Mouse (Mus musculus) lung, embryonic 16.5 days (tissue): ENCODE measurements at regions not wholly inside any gene's neighbourhood (a gene's known extent, or its start where the extent isn't known, plus 50 kb on each side); places are given as distances from the start of the nearest gene placed in this dataset.

Source experiments
- ATAC-seq: fragments of 200-750 bp; cut with Nextera tagmentation; 2 replicates; pipeline ENCODE4 v1.8.0; 2017; ENCODE audit warnings: low read depth, mild to moderate bottlenecking, moderate library complexity
- H3K27ac ChIP-seq: fragments of 300-500 bp; sonication (generic); 2 replicates; pipeline ENCODE4 v1.5.1; 2014; ENCODE audit warnings: mild to moderate bottlenecking, control low read depth, low read length
- H3K27me3 ChIP-seq: fragments of 300-500 bp; sonication (generic); 2 replicates; pipeline ENCODE4 v1.6.1; 2014; ENCODE audit warnings: low read depth, low read length, mixed read lengths; ENCODE audit not compliant: control insufficient read depth, insufficient read depth
- H3K36me3 ChIP-seq: fragments of 300-500 bp; sonication (generic); 2 replicates; pipeline ENCODE4 v1.6.1; 2014; ENCODE audit warnings: low read length; ENCODE audit not compliant: control insufficient read depth, insufficient read depth
- H3K4me1 ChIP-seq: fragments of 300-500 bp; sonication (generic); replicated peaks from 2 replicates; pipeline ENCODE4 v1.6.1; 2014; ENCODE audit warnings: low read length, mixed read lengths; ENCODE audit not compliant: control insufficient read depth, insufficient read depth
- H3K4me2 ChIP-seq: fragments of 300-500 bp; sonication (generic); 2 replicates; pipeline ENCODE4 v1.6.1; 2014; ENCODE audit warnings: low read depth, low read length, control low read depth
- H3K4me3 ChIP-seq: fragments of 300-500 bp; sonication (generic); 2 replicates; pipeline ENCODE4 v1.5.1; 2014; ENCODE audit warnings: mild to moderate bottlenecking, low read length, control low read depth
- H3K9ac ChIP-seq: fragments of 300-500 bp; sonication (generic); 2 replicates; pipeline ENCODE4 v1.6.1; 2014; ENCODE audit warnings: low read length, control low read depth
- H3K9me3 ChIP-seq: fragments of 300-500 bp; sonication (generic); 2 replicates; pipeline ENCODE4 v1.6.1; 2016; ENCODE audit warnings: low read length; ENCODE audit not compliant: control insufficient read depth
- WGBS: fragments of 180-500 bp; shearing (Covaris S2); extraction: QIAGEN DNeasy Blood & Tissue Kit; methylation state at CpG from one replicate; pipeline ENCODE4 v1.1.7; 2014; 5-methylcytosine and 5-hydroxymethylcytosine counted together

DNA sequence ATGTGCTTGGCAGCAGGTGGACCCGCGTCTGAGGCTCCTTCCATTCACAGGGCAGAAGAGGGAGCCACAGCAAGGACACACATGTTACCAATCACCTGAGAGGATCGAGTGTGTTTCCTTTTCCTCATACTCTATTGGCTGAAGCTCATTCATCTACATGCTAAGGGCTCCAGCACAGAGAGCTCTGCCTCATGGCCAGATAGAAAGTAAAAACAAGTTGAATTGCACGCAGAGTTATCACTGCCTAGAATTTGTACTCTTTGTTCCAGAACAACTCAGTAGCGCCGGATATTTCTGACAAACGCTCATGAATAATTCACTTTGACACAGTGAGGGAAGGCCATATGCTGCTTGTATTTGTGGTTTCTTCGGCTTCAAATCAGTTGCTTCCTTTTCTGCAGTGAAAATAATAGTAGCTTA, 199.9 kb upstream of the Dlgap1 start:
- H3K9ac ChIP-seq, result no peak overlapping the region
- WGBS, result 82% methylated on average over 8 of the region's 8 CpGs
- H3K36me3 ChIP-seq, result no peaks in the 10 kb centered on the region
- no peak for ATAC-seq
- no peak overlapping the region for H3K4me2 ChIP-seq
- no peak overlapping the region for H3K27ac ChIP-seq
- H3K4me1 ChIP-seq, result no peaks in the 10 kb centered on the region
- no peaks in the 10 kb centered on the region for H3K27me3 ChIP-seq
- no peak overlapping the region for H3K4me3 ChIP-seq
- H3K9me3 ChIP-seq, result no peaks in the 10 kb centered on the region

DNA sequence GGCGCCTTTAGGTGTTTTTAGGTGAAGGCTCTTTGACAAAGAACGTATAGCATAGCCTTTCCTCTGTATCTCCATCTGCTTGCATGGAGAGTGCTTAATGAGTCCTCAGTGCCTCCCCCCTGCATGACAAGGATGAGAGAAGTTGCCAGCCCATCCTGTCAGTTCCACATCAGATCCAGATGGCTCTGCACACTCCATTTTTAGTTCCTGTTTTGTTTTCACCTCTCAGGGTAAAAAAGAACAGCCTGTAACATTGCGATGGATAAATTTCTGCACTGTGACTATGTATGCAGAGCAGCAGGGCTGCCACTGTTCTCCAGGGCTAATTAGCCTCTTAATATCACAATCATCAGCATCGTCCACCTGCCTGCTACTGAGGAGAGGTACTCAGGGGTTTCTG, 198.8 kb upstream of the Dlgap1 start:
- Histone ChIP-seq H3K27me3 (no peaks in the 10 kb centered on the region), H3K9me3 (no peaks in the 10 kb centered on the region), H3K27ac (no peak overlapping the region), H3K9ac (no peak overlapping the region), H3K4me2 (no peak overlapping the region), H3K4me3 (no peak overlapping the region), H3K36me3 (no peaks in the 10 kb centered on the region), H3K4me1 (no peaks in the 10 kb centered on the region)
- ATAC-seq, result no peak
- WGBS, result 73% methylated on average over 4 of the region's 4 CpGs

DNA sequence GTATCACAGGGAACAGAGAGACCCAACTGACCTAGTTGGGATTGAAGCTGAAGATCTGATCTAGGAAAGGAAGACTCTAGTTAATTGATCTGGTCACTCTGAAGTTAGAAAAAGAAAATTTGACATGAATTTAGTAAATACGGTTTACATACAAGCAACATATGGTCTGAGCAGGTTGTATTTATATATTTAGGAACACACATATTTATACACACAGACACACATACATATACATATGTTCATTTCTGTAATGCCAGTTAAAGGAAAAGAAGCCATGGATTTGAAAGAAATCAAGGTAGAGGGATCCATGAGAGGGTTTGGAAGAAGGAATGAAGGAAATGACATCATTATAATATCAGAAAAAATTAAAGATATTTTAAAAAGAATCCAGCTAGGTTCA, 187.7 kb upstream of the Dlgap1 start:
- H3K27me3 ChIP-seq, result no peaks in the 10 kb centered on the region
- no peak overlapping the region for H3K27ac ChIP-seq
- H3K9me3 ChIP-seq, result no peaks in the 10 kb centered on the region
- 89% methylated on average over 1 of the region's 1 CpGs for WGBS
- H3K9ac ChIP-seq, result no peak overlapping the region
- H3K4me2 ChIP-seq, result no peak overlapping the region
- H3K4me3 ChIP-seq, result no peak overlapping the region
- ATAC-seq, result no peak
- no peaks in the 10 kb centered on the region for H3K4me1 ChIP-seq
- H3K36me3 ChIP-seq, result no peaks in the 10 kb centered on the region

DNA sequence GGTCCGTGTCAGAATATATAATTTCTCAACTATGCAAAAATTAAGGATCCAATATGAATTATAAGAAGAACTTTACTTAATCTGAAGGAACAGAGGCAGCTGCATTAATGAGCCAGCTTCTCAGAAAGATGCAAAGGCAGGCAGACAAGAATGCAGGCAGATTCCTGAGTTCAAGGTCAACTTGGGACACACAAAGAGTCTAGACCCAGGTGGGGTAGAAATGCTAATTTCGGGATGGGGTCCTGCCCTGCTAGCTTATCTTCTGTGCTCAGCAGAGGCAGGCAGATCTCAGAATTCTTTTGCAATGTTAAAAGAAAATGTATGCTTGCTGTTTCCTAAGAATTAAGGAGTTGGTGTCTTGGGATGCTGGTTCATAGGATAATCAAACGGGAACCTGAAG, 181.9 kb upstream of the Dlgap1 start:
- no peak overlapping the region for H3K9ac ChIP-seq
- ATAC-seq, result no peak
- WGBS, result 86% methylated on average over 3 of the region's 3 CpGs
- no peaks in the 10 kb centered on the region for H3K9me3 ChIP-seq
- H3K4me1 ChIP-seq, result no peaks in the 10 kb centered on the region
- H3K4me2 ChIP-seq, result no peak overlapping the region
- H3K27me3 ChIP-seq, result no peaks in the 10 kb centered on the region
- no peak overlapping the region for H3K4me3 ChIP-seq
- no peak overlapping the region for H3K27ac ChIP-seq
- no peaks in the 10 kb centered on the region for H3K36me3 ChIP-seq

DNA sequence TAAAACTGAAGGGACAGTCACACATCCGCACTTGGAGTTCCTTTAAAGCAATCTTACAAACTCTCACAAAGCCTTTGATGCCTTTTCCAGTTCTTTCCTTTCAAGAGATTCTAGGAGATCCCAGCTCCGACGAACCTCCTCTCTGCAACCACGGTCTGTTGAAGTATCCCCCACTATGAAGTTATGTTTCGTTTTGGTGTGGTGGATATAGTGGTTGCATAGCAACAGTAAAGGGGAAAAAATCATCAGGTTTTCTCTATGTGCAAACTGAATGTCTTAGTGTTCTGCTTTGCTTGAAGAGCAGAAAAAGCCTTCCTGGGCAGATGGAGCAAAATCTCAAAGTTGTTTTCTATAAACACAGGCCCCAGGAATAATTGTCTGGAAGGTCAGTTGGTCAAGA, 147.4 kb upstream of the Dlgap1 start:
- Histone ChIP-seq H3K9me3 (no peaks in the 10 kb centered on the region), H3K4me1 (no peaks in the 10 kb centered on the region), H3K36me3 (no peaks in the 10 kb centered on the region), H3K4me3 (no peak overlapping the region), H3K27me3 (no peaks in the 10 kb centered on the region), H3K4me2 (no peak overlapping the region), H3K27ac (no peak overlapping the region), H3K9ac (no peak overlapping the region)
- 80% methylated on average over 5 of the region's 5 CpGs for WGBS
- no peak for ATAC-seq

DNA sequence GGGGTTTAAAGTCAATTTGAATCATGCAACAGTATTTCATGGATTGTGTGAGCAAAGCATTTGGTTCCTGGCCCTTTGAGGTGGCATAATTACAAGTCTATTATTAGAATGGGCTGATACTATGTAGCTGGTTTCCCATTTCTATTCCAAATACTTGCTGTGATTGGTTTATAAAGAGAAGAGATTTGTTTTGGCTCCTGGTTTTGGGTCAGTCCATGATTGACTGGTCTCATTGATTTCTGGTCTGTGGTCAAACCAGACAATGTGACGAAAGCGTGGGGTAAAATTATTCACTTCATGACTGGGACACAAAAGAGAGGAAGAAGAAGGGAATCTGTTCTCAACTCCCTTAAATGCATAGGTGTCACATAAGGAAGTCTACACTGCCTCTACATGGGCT, 147.0 kb upstream of the Dlgap1 start:
- no peak for ATAC-seq
- Histone ChIP-seq H3K9me3 (no peaks in the 10 kb centered on the region), H3K4me2 (no peak overlapping the region), H3K4me1 (no peaks in the 10 kb centered on the region), H3K27me3 (no peaks in the 10 kb centered on the region), H3K4me3 (no peak overlapping the region), H3K27ac (no peak overlapping the region), H3K36me3 (no peaks in the 10 kb centered on the region), H3K9ac (no peak overlapping the region)
- WGBS, result 86% methylated on average over 2 of the region's 2 CpGs

DNA sequence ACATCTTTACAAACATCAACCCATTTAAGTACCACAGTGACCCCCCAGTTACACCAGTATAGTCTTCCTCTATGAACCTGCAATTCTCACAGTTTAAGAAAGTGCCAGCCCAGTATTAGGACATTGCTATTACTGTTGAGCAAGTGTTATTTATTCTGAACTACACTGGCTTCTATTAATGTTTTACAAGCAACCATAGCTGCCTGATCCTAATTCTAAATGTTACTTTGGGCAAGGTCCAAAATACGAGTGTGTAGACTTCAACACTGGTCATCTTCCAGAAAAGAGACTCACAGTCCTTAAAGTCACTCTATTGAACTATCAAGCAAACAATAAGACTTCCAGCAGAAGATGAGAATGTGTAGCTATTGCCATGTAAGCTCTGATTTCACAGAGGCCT, 146.0 kb upstream of the Dlgap1 start:
- Histone ChIP-seq H3K27me3 (no peaks in the 10 kb centered on the region), H3K27ac (no peak overlapping the region), H3K9me3 (no peaks in the 10 kb centered on the region), H3K4me3 (no peak overlapping the region), H3K36me3 (no peaks in the 10 kb centered on the region), H3K9ac (no peak overlapping the region), H3K4me1 (no peaks in the 10 kb centered on the region), H3K4me2 (no peak overlapping the region)
- WGBS, result 81% methylated on average over 1 of the region's 1 CpGs
- ATAC-seq, result no peak

DNA sequence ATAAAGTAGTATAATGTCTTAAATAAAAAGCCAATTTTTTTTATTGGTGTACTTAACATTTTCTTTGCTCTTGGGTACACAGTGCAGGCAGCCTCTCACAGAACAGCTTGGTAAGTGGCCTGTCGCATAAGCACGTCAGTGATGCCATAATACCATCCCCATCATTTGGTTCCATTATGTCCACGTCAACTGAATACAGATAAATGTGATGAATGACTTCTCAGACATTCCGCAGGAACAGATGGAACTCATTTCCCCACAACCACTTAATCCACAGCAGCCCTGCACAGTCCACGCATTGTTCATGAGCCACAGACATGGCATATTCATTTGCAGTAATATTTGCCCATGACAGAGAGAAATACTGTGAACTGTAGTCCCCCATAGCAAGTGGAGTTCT, 127.6 kb upstream of the Dlgap1 start:
- Histone ChIP-seq H3K4me2 (no peak overlapping the region), H3K9ac (no peak overlapping the region), H3K36me3 (no peaks in the 10 kb centered on the region), H3K27ac (no peak overlapping the region), H3K4me1 (no peaks in the 10 kb centered on the region), H3K4me3 (no peak overlapping the region), H3K9me3 (no peaks in the 10 kb centered on the region), H3K27me3 (no peaks in the 10 kb centered on the region)
- no peak for ATAC-seq
- WGBS, result 37% methylated on average over 5 of the region's 5 CpGs

DNA sequence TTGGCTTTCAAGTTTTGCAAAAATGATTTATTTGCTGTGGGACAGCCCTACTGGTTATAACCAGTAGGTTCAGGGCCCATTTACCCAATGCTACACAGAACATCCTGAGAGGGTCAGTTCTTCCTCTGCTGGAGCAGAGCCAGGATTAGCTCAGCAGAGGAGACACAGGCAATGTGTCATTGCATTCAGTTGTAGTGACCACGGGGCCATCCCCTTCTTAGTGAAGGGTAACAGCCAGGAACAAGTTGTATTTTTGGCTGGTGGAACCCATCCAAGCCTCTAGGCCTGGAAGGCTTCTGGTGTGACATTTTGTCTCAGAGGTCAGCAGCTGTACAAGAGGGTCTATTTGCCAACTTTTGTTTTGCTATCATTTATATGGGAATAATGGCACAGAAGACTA, 120.6 kb upstream of the Dlgap1 start:
- Histone ChIP-seq H3K27me3 (no peaks in the 10 kb centered on the region), H3K4me1 (no peaks in the 10 kb centered on the region), H3K4me3 (no peak overlapping the region), H3K27ac (no peak overlapping the region), H3K9me3 (no peaks in the 10 kb centered on the region), H3K36me3 (no peaks in the 10 kb centered on the region), H3K4me2 (no peak overlapping the region), H3K9ac (no peak overlapping the region)
- no peak for ATAC-seq
- WGBS, result 24% methylated on average over 1 of the region's 1 CpGs

DNA sequence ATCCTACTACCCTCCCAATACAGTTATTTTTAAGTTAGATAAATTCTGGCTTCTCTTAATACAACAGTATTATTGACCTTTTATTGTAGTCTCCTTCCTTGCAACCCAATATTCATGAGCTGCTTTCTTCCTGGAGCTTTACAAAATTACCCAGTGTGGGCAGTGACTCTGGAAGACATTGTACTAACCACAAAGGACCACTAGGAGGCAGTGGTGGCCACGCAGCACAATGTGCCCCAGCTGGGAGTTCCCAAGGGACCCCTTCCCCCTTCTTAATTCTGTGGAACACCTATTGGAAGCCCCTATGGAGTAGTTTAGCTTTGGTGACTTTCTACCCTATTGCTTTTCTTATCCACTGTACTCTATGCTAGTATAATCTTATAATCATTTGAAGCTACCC, 118.8 kb upstream of the Dlgap1 start:
- Histone ChIP-seq H3K27ac (no peak overlapping the region), H3K4me1 (no peaks in the 10 kb centered on the region), H3K9me3 (no peaks in the 10 kb centered on the region), H3K4me2 (no peak overlapping the region), H3K36me3 (no peaks in the 10 kb centered on the region), H3K9ac (no peak overlapping the region), H3K27me3 (no peaks in the 10 kb centered on the region), H3K4me3 (no peak overlapping the region)
- 24% methylated on average over 1 of the region's 1 CpGs for WGBS
- ATAC-seq, result no peak
